Mouse (Mus musculus) olfactory bulb, adult 2 months (tissue): Measurements from ENCODE around the gene Dpf1. TPM values are rescaled to one million over a fixed set of nuclear protein-coding genes. Genes with fewer than 3 reads are reported as not detected.

ENCODE experiments used
- H3K27ac ChIP-seq: fragments of 200-500 bp; 2 replicates; pipeline ENCODE4 v1.5.1; 2012; ENCODE audit warnings: low read depth, low read length; ENCODE audit not compliant: insufficient read depth
- H3K4me1 ChIP-seq: fragments of 200-500 bp; 2 replicates; pipeline ENCODE4 v1.6.1; 2012; ENCODE audit warnings: low read length; ENCODE audit not compliant: control insufficient read depth, insufficient read depth
- H3K4me3 ChIP-seq: fragments of 200-500 bp; 2 replicates; pipeline ENCODE4 v1.5.1; 2012; ENCODE audit warnings: mild to moderate bottlenecking, low read depth, low read length, moderate library complexity; ENCODE audit not compliant: insufficient read depth
- CTCF ChIP-seq: fragments of 200-500 bp; IDR thresholded peaks from 2 replicates; pipeline ENCODE4 v1.5.1; 2012; ENCODE audit warnings: low read depth, mild to moderate bottlenecking, low read length, moderate library complexity; ENCODE audit not compliant: insufficient read depth
- POLR2A ChIP-seq: fragments of 200-500 bp; IDR thresholded peaks from 2 replicates; pipeline ENCODE4 v1.6.1; 2012; ENCODE audit warnings: mild to moderate bottlenecking, low read depth, low read length, moderate library complexity; ENCODE audit not compliant: insufficient read depth
- WGBS: fragments of 180-500 bp; shearing (Covaris S2); methylation state at CpG from one replicate; pipeline ENCODE4 v1.1.7; 2018; 5-methylcytosine and 5-hydroxymethylcytosine counted together
- polyA plus RNA-seq: library from polyadenylated mRNA; stranded (reverse); fragments of >200 nt; gene quantifications from 2 replicates; pipeline ENCODE4 v1.2.4, GENCODE M21; 2012; ENCODE audit warnings: low replicate concordance; ENCODE audit not compliant: missing spikeins, insufficient read depth, insufficient read length

Gene Dpf1
- polyA plus RNA-seq, 1 experiment = not detected

DNA sequence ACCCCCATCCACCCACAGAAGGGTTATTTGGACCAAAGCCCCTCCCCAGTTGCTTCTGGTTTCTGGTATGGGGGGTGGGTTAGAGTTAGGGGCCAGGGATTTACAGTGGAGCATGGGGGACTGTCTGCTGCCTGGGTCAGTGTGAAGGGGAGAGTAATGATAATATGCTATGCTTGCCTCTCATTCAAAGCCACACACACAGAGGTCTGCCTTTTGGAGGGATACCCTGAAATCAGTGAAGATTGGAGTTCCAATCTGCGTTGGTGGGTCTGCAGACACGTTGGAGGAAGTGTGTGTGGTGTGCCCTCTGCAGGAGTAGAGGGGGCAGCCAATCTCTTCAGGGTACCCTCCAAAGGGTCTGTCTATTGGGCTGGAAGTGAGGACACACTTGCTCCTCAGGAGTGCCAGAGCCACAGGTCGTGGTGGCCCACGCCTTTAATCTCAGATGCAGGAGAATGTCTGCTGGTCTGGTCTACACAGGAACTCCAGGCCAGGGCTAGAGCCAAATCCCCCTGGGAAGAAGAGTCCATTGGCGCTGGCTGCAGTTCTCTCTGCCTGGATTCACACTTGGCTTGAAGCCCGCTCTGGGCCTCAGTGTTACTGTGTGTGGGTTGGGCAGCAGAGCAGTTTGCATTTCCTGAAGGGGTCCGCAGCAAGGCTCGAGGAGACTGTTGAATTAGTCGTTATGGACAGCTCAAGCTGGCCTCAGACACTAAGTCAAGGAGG lies 1.7 kb downstream of the Dpf1 start:
- TF ChIP-seq CTCF (no peak), POLR2A (no peak)
- Histone ChIP-seq H3K27ac (peak overlapping the region; percentile 90), H3K4me3 (peak overlapping the region; percentile 88), H3K4me1 (peaks cover 20% of the 10 kb centered on the region)
- 20% methylated on average over 9 of the region's 9 CpGs for WGBS

DNA sequence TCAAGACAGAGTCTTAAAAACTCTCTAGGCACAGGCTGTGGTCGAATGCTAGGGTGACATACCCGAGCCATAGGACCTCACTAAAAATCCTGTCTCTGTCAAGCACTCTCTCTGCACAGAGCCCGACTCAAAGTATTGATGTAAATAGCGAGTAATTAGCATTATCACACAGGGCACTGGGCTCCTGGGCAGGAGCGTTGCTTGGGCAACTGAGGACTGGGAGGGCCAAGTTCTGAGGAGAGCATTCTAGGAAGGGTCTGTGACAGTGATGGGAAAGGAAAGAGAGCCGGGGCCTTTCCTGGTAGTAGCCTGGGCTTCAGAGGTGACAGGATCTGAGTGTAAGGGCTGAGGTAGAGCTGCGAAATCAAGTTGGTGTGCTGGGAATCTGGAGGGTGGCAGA lies 2.4 kb downstream of the Dpf1 start:
- TF ChIP-seq POLR2A = no peak
- TF ChIP-seq CTCF = no peak
- Histone ChIP-seq H3K4me1 (peaks cover 22% of the 10 kb centered on the region), H3K27ac (peak overlapping the region; percentile 27; the same call in 1 of the 2 replicates), H3K4me3 (peak overlapping the region; percentile 8; the same call in 1 of the 2 replicates)
- 32% methylated on average over 7 of the region's 7 CpGs for WGBS

DNA sequence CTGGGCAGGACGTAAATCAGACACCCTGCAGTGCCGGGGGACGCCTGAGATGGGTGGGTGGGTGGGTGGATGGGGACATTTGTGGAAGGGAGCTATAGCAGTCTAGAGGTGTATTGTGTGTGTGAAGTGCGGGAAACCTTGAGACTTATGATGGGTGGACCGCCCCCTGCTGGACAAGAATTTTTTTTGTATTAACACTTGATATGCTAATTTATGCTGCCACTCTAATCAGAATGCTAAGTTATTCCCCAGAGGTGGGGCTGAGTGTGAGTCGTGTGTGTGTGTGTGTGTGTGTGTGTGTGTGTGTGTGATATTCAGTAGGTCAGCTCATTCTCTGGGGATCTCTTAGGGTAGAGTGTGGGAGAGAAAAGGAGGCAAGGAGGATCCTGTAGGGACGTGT lies 2.9 kb downstream of the Dpf1 start:
- TF ChIP-seq CTCF (no peak), POLR2A (no peak)
- Histone ChIP-seq H3K27ac (peak overlapping the region; percentile 39), H3K4me1 (peaks cover 24% of the 10 kb centered on the region), H3K4me3 (no peak overlapping the region)
- WGBS = 19% methylated on average over 7 of the region's 7 CpGs

DNA sequence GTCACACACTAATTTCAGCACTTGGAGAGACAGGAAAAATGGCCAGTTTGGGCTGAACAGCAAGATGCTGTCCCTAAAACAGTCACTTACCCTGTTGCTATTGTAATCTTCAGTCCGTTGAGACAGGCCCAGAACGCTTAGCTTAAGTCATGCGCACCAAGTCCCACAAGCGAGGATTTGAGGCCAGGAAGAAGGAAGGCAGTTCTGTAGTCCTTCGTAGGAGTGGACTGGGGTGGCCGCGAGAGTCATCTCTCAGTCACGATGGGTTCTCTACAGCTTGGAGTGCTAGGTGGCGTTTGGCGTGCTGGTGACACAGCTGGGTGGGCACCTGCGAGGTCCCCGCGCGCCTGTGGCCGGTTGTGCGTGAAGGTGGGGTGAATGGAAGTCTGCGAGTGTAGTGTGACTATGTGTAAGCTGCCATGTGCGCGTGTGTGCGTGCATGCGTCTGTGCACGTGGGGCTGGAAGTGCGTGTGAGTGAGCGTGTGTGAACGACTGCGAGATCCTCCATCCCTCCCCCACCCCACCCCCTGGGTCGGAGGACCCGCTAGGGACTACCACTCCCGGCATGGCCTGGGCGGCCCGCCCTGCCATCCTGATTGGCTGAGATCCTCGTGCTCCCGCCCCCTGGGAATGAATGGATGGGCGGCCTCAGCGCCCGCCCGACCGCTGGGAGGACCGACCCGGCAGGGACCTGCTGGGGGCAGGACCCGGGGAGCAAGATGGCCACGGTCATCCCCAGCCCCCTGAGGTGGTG lies 3.8 kb downstream of the Dpf1 start:
- WGBS = 1% methylated on average over 42 of the region's 42 CpGs
- Histone ChIP-seq H3K4me1 (peaks cover 25% of the 10 kb centered on the region), H3K27ac (peak overlapping the region; percentile 23)

DNA sequence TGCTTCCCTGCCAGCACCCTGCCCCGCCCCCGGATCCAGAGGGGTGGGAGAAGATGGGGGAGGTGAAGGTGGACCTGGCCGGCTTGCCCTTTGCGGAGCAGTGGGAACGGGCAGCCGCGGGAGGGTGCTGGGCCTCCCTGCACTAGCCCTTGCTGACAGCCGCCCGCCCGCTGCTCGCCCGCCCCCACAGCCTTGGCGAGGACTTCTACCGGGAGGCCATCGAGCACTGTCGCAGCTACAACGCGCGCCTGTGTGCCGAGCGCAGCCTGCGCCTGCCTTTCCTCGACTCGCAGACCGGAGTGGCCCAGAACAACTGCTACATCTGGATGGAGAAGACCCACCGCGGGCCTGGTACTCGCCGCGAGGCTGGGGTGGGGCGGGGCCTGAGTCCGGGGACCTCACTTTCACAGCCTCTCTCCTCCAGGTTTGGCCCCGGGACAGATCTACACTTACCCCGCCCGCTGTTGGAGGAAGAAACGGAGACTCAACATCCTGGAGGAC lies 5.5 kb downstream of the Dpf1 start:
- WGBS = under 1% methylated on average over 36 of the region's 36 CpGs
- peaks cover 41% of the 10 kb centered on the region for H3K4me1 ChIP-seq
- TF ChIP-seq POLR2A = peak; percentile 19; the same call in 1 of the 2 replicates
- TF ChIP-seq CTCF = no peak
- H3K27ac ChIP-seq = peak overlapping the region; percentile 35
- H3K4me3 ChIP-seq = peak overlapping the region; percentile 57

More for the DNA sequence above, 3.8 kb downstream of the Dpf1 start:
- H3K4me3 ChIP-seq = peak overlapping the region; percentile 74
- TF ChIP-seq POLR2A (peak; percentile 33; the same call in 1 of the 2 replicates), CTCF (no peak)

DNA sequence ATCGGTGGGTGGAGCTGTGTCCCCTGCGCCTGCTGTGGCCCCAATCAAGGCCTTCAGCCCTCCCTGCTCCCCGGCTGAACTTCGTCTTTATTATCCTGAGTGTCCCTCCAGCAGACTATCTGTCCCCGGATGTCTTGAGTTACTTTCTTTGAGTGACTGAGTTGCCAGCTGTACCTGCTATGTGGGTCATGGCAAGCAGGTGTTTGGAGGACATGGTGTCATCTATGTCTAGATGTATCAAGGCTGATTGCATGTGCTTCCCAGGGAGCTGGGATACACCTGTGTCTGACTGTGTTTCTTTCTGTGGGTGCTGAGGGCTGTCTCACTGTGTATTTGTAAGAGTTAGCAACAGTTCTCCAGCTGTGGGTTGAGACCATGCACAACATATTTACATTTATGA lies 6.0 kb downstream of the Dpf1 start:
- Histone ChIP-seq H3K4me3 (peak overlapping the region; percentile 57), H3K4me1 (peaks cover 45% of the 10 kb centered on the region), H3K27ac (peak overlapping the region; percentile 35)
- no peak for TF ChIP-seq POLR2A
- TF ChIP-seq CTCF = no peak
- 2% methylated on average over 5 of the region's 5 CpGs for WGBS

DNA sequence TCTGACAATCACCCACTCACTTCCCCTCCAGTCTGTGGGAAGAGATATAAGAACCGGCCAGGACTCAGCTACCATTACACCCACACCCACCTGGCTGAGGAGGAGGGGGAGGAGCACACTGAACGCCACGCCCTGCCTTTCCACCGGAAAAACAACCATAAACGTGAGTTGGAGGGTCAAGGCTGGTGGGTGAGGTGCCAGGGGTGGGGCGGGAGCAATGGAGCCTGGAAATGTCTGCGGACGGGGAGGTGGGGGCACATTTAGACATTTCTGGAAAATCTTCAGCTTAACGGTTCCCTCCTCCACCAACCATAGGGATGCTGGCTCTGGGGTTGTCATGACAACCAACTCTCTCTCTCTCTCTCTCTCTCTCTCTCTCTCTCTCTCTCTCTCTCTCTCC lies 9.3 kb downstream of the Dpf1 start:
- WGBS = 14% methylated on average over 9 of the region's 9 CpGs
- Histone ChIP-seq H3K27ac (peak overlapping the region; percentile 93), H3K4me3 (peak overlapping the region; percentile 39), H3K4me1 (peaks cover 58% of the 10 kb centered on the region)
- no peak for TF ChIP-seq POLR2A
- no peak for TF ChIP-seq CTCF

DNA sequence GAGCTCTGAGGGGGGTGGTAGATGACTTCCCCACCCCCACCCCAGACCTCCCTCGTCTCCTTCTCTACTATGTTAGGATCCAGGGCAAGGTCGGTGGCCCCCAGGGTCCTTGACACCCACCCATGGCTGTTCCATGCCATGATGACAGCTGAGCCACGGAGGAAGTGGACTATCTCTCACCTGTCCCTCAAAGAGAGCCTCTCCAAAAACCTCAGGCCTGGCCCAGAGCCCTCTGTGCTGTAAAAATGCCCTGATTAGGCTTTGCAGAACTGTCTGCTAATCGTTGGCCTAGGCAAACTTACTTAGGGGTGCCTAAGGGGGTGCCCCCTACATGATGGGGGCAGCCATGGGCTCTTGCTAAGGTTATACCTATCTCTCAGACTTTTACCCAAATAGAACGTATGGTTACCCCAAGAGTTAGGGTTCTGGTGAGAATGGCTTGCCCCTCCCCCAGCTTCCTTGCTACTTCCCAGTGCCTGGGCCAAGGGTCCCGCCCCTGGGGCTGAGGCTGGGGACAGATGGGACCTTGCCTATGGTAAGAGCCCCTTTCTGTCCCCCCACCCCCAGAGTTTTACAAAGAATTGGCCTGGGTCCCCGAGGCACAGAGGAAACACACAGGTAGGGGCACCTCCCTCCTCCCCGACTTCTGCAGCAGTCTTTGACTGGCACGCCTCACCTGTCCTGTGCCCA lies 10.0 kb downstream of the Dpf1 start:
- H3K4me3 ChIP-seq = peak overlapping the region; percentile 19
- peak overlapping the region; percentile 93 for H3K27ac ChIP-seq
- TF ChIP-seq POLR2A (no peak), CTCF (no peak)
- H3K4me1 ChIP-seq = peaks cover 64% of the 10 kb centered on the region
- 40% methylated on average over 9 of the region's 9 CpGs for WGBS
